Mouse (Mus musculus) neural tube, embryonic 13.5 days (tissue): Measurements from ENCODE around the gene Bcl2l1. TPM values are rescaled to one million over a fixed set of nuclear protein-coding genes. Genes with fewer than 3 reads are reported as not detected.

Experiments
- ATAC-seq: fragments of 200-750 bp; cut with Nextera tagmentation; 2 replicates; pipeline ENCODE4 v1.8.0; 2017; ENCODE audit warnings: low read depth, mild to moderate bottlenecking, moderate TSS enrichment, moderate library complexity
- H3K27ac ChIP-seq: fragments of 300-500 bp; sonication (generic); replicated peaks from 2 replicates; pipeline ENCODE4 v1.5.1; 2015; ENCODE audit warnings: moderate library complexity, mild to moderate bottlenecking, inconsistent platforms
- H3K27me3 ChIP-seq: fragments of 300-500 bp; sonication (generic); 2 replicates; pipeline ENCODE4 v1.6.1; 2015; ENCODE audit warnings: mild to moderate bottlenecking, inconsistent platforms
- H3K36me3 ChIP-seq: fragments of 300-500 bp; sonication (generic); 2 replicates; pipeline ENCODE4 v1.6.1; 2015; ENCODE audit warnings: mild to moderate bottlenecking, inconsistent platforms
- H3K4me1 ChIP-seq: fragments of 300-500 bp; sonication (generic); replicated peaks from 2 replicates; pipeline ENCODE4 v1.6.1; 2015; ENCODE audit warnings: inconsistent platforms
- H3K4me2 ChIP-seq: fragments of 300-500 bp; sonication (generic); 2 replicates; pipeline ENCODE4 v1.6.1; 2015; ENCODE audit warnings: inconsistent platforms, mild to moderate bottlenecking, moderate library complexity
- H3K4me3 ChIP-seq: fragments of 300-500 bp; sonication (generic); 2 replicates; pipeline ENCODE4 v1.5.1; 2015; ENCODE audit warnings: mild to moderate bottlenecking, inconsistent platforms
- H3K9ac ChIP-seq: fragments of 300-500 bp; sonication (generic); 2 replicates; pipeline ENCODE4 v1.6.1; 2015; ENCODE audit warnings: moderate library complexity, mild to moderate bottlenecking, inconsistent platforms
- H3K9me3 ChIP-seq: fragments of 300-500 bp; sonication (generic); 2 replicates; pipeline ENCODE4 v1.6.1; 2016; ENCODE audit warnings: inconsistent platforms
- WGBS: fragments of 180-500 bp; shearing (Covaris S2); methylation state at CpG from one replicate; pipeline ENCODE4 v1.1.7; 2015; 5-methylcytosine and 5-hydroxymethylcytosine counted together
- polyA plus RNA-seq: library from polyadenylated mRNA; unstranded; fragments of >200 nt; fragmentation: Nextera tagmentation; extraction: Ambion mirVana; gene quantifications from 2 replicates; pipeline ENCODE4 v1.2.1, GENCODE M21; 2015

The Bcl2l1 gene
- polyA plus RNA-seq, 1 experiment from 2014 or later = 153 TPM

GRCm38 (mm10) chr2:152810158-152810941 is 21.2 kb downstream of the Bcl2l1 start:
- no peaks in the 10 kb centered on the region for H3K36me3 ChIP-seq
- no peaks in the 10 kb centered on the region for H3K9me3 ChIP-seq
- H3K27me3 ChIP-seq = no peaks in the 10 kb centered on the region
- H3K9ac ChIP-seq = no peak overlapping the region
- WGBS = 83% methylated on average over 5 of the region's 5 CpGs
- H3K4me1 ChIP-seq = peaks cover 44% of the 10 kb centered on the region
- H3K27ac ChIP-seq = no peak overlapping the region
- no peak for ATAC-seq
- H3K4me2 ChIP-seq = no peak overlapping the region
- H3K4me3 ChIP-seq = no peak overlapping the region

DNA sequence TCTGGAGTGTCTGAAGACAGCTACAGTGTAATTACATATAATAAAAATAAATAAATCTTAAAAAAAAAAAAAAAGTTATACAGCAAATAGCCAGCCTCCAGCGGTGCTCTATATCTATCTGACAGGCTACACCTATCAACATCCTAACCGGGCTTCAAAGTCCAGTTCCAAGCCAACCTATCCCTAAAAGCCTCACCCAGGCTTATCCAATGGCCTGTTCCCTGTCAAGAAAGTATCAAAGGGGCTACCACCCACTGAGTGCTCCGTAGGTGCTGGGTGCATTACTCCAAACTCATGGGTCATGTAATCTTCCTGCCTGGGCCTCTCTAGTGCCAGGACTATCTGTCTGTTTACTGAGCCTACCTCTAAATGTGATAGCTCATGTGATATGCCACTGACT is 23.4 kb downstream of the Bcl2l1 start:
- ATAC-seq = no peak
- Histone ChIP-seq H3K27ac (no peak overlapping the region), H3K4me1 (peaks cover 54% of the 10 kb centered on the region), H3K9me3 (no peaks in the 10 kb centered on the region), H3K9ac (no peak overlapping the region), H3K4me2 (no peak overlapping the region), H3K36me3 (no peaks in the 10 kb centered on the region), H3K27me3 (no peaks in the 10 kb centered on the region), H3K4me3 (no peak overlapping the region)
- WGBS = 93% methylated on average over 3 of the region's 3 CpGs

- no peak overlapping the region for H3K4me2 ChIP-seq
- H3K4me1 ChIP-seq = peaks cover 43% of the 10 kb centered on the region
- 0 out of 2 replicates have a peak overlapping the region, but pooled peaks have one; percentile 12 for H3K9ac ChIP-seq
- H3K9me3 ChIP-seq = no peaks in the 10 kb centered on the region
- no peak overlapping the region for H3K27ac ChIP-seq
- H3K27me3 ChIP-seq = no peaks in the 10 kb centered on the region
- no peak for ATAC-seq
- H3K36me3 ChIP-seq = no peaks in the 10 kb centered on the region
- WGBS = 88% methylated on average over 2 of the region's 2 CpGs
- H3K4me3 ChIP-seq = no peak overlapping the region
These were observed 25.5 kb downstream of the Bcl2l1 start for GRCm38 (mm10) chr2:152806037-152806436.

DNA sequence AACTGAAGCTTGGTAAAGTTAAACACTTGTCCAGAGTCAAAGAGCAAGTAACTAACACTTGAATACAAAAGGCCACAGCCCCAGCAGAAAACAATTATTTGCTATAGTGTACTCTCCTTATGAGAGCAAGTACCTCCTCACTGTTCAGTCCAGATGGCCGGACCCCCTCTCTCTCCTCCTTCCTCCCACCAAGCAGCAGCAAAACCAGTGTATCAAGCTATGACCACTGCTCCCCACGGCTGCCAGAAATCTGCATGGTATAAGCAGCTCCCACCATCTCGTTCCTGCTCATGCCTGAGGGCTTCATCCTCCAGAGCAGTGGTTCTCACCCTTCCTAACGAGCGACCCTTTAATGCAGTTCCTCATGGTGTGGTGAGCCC is 26.4 kb downstream of the Bcl2l1 start:
- Histone ChIP-seq H3K9ac (no peak overlapping the region), H3K9me3 (no peaks in the 10 kb centered on the region), H3K4me2 (no peak overlapping the region), H3K4me3 (no peak overlapping the region), H3K27me3 (no peaks in the 10 kb centered on the region), H3K36me3 (no peaks in the 10 kb centered on the region), H3K4me1 (peaks cover 38% of the 10 kb centered on the region), H3K27ac (peak overlapping the region; percentile 46; the same call in 1 of the 2 replicates)
- ATAC-seq = no peak
- 46% methylated on average over 5 of the region's 5 CpGs for WGBS

DNA sequence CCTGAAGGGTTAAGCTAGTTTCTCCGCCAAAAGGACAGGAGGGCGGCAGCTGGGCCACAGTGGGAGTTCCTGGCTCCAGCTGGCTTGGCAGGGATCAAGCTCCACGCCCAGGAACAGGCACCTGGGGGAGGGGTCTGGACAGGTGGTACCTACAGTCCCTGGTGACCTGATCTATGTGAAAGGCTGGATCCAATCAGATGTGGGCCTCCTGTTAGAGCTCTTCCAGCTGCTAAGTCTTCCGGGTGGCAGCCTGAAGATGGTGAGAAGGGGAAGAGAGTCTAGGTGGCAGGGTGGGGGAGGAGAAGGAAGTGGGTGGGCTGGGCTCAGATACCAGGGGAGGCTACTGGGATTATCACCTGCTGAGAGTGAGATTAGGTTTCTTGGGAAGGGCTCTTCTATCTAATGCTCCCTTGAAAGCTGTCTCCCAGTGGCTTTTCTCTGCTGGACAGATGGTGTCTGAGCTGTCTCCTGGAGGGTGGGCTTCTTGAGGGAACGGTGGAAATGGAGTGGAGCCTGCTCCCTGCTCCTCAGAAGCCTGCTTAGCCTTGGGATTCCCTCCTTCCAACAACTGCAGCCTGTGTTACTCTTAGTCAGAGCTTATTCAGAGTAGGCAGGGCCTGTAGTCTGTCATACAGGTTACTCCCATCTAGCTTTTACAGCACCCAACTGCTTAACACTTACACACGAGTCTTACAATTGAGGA is 27.0 kb downstream of the Bcl2l1 start:
- WGBS = 9% methylated on average over 6 of the region's 6 CpGs
- Histone ChIP-seq H3K9me3 (no peaks in the 10 kb centered on the region), H3K4me1 (peaks cover 38% of the 10 kb centered on the region), H3K9ac (0 out of 2 replicates have a peak overlapping the region, but pooled peaks have one; percentile 17), H3K27ac (peak overlapping the region; percentile 46), H3K36me3 (no peaks in the 10 kb centered on the region), H3K4me3 (no peak overlapping the region), H3K4me2 (no peak overlapping the region), H3K27me3 (no peaks in the 10 kb centered on the region)
- ATAC-seq = 0 out of 2 replicates have a peak, but pooled peaks have one; percentile 58

DNA sequence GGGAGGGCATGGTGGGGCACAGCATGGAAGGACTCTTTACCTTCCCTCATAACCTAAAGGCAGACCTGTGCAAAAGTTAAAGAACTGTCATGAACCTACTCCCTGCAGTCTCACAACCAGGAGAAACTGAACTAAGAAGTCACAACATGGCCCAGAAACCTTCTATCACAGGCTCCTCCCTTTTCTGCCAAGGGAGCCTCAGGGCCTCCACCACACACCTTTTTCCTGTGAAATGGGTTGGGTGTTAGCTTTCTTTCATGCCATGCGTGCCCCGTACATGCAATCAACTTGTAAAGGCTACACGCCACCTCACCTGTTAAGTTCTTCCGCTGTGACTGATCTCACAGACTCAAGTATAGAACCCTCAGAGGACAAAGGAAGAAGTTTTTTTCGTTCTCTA is 28.4 kb downstream of the Bcl2l1 start:
- no peak overlapping the region for H3K9ac ChIP-seq
- H3K27ac ChIP-seq = no peak overlapping the region
- ATAC-seq = no peak
- WGBS = 54% methylated on average over 5 of the region's 5 CpGs
- no peak overlapping the region for H3K4me3 ChIP-seq
- H3K27me3 ChIP-seq = no peaks in the 10 kb centered on the region
- H3K36me3 ChIP-seq = no peaks in the 10 kb centered on the region
- H3K9me3 ChIP-seq = no peaks in the 10 kb centered on the region
- no peak overlapping the region for H3K4me2 ChIP-seq
- H3K4me1 ChIP-seq = peaks cover 38% of the 10 kb centered on the region

DNA sequence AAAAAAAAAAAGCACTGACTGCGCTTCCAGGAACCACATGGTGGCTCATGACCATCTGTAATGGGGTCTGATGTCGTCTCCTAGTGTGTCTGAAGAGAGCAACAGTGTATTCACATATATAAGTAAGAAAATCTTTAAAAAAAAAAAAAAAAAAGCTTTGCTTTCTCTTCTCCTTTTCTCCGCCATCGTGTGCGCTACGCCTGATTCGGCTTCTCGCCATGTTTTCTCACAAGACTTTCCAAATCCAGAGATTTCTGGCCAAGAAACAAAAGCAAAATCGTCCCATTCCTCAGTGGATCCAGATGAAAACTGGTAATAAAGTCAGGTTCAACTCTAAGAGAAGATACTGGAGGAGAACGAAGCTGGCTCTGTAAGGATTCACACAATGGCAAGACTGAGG is 29.2 kb downstream of the Bcl2l1 start:
- Histone ChIP-seq H3K36me3 (no peaks in the 10 kb centered on the region), H3K4me2 (no peak overlapping the region), H3K27me3 (no peaks in the 10 kb centered on the region), H3K9me3 (no peaks in the 10 kb centered on the region), H3K27ac (no peak overlapping the region), H3K4me1 (peaks cover 38% of the 10 kb centered on the region), H3K4me3 (no peak overlapping the region), H3K9ac (no peak overlapping the region)
- ATAC-seq = no peak
- WGBS = 90% methylated on average over 10 of the region's 10 CpGs

DNA sequence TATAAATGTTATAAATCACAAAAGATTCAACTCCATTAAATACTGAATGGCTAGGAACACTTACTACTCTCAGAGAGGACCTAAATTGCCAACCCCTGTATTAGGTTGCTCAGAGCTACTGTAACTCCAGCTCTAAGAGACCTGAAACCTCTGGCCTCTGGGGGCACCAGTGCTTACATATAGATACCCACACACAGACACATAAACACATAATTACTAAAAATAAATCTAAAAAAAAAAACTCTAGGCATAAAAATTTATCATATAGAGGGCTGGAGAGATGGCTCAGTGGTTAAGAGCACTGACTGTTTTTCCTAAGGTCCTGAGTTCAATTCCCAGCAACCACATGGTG is 30.8 kb downstream of the Bcl2l1 start:
- no peak overlapping the region for H3K9ac ChIP-seq
- H3K27me3 ChIP-seq = no peaks in the 10 kb centered on the region
- H3K4me2 ChIP-seq = no peak overlapping the region
- no peak overlapping the region for H3K4me3 ChIP-seq
- peaks cover 27% of the 10 kb centered on the region for H3K4me1 ChIP-seq
- H3K9me3 ChIP-seq = no peaks in the 10 kb centered on the region
- no peak overlapping the region for H3K27ac ChIP-seq
- no peak for ATAC-seq
- no peaks in the 10 kb centered on the region for H3K36me3 ChIP-seq

GRCm38 (mm10) chr2:152799954-152800761 is 31.4 kb downstream of the Bcl2l1 start:
- no peak overlapping the region for H3K4me2 ChIP-seq

GRCm38 (mm10) chr2:152797589-152797988 is 33.9 kb downstream of the Bcl2l1 start:
- Histone ChIP-seq H3K9me3 (no peaks in the 10 kb centered on the region), H3K27ac (no peak overlapping the region), H3K36me3 (no peaks in the 10 kb centered on the region), H3K4me3 (no peak overlapping the region), H3K4me2 (no peak overlapping the region), H3K27me3 (no peaks in the 10 kb centered on the region), H3K9ac (no peak overlapping the region), H3K4me1 (peaks cover 9% of the 10 kb centered on the region)
- WGBS = 89% methylated on average over 1 of the region's 1 CpGs
- no peak for ATAC-seq

More at GRCm38 (mm10) chr2:152799954-152800761, 31.4 kb downstream of the Bcl2l1 start:
- no peaks in the 10 kb centered on the region for H3K27me3 ChIP-seq
- H3K4me1 ChIP-seq = peaks cover 21% of the 10 kb centered on the region
- H3K9me3 ChIP-seq = no peaks in the 10 kb centered on the region
- WGBS = 73% methylated on average over 7 of the region's 7 CpGs
- ATAC-seq = no peak
- no peaks in the 10 kb centered on the region for H3K36me3 ChIP-seq
- H3K9ac ChIP-seq = no peak overlapping the region
- H3K27ac ChIP-seq = no peak overlapping the region
- no peak overlapping the region for H3K4me3 ChIP-seq

DNA sequence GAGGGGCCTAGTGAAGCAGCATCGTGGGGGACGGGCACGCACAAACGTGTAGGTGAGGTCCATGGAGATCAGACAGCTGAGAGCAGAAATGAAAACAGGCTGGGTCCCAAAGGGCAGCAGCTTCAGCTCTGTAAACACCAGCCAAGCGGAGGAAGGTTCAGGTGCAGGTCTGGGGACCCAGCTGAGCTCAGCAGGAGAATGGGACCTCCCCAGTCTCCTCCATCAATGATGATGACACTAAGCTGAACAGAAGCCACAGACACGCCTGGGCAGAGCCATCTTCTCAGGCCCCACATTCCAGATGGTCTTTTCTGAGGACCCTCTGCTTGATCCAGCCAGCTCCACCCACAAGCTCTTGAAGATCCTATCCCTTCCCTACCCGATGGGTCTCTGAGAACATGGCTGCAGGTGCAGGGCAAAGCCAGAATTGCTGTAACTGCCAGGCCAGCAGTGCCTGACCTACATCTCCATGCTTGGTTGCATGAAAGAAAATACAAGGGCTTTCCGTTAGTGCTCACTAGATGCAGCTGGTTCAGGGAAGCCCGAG is 37.2 kb downstream of the Bcl2l1 start:
- Histone ChIP-seq H3K9me3 (no peaks in the 10 kb centered on the region), H3K36me3 (0 out of 2 replicates have a peak, but pooled peaks cover 6% of the 10 kb centered on the region), H3K9ac (no peak overlapping the region), H3K4me3 (no peak overlapping the region), H3K4me2 (no peak overlapping the region), H3K4me1 (peaks cover 27% of the 10 kb centered on the region), H3K27me3 (no peaks in the 10 kb centered on the region), H3K27ac (0 out of 2 replicates have a peak overlapping the region, but pooled peaks have one; percentile 4)
- ATAC-seq = no peak
- WGBS = 71% methylated on average over 9 of the region's 9 CpGs

GRCm38 (mm10) chr2:152793381-152793780 is 38.1 kb downstream of the Bcl2l1 start:
- ATAC-seq = no peak
- peaks cover 34% of the 10 kb centered on the region for H3K4me1 ChIP-seq
- H3K4me3 ChIP-seq = no peak overlapping the region
- H3K9ac ChIP-seq = no peak overlapping the region
- H3K27ac ChIP-seq = no peak overlapping the region
- H3K27me3 ChIP-seq = no peaks in the 10 kb centered on the region
- H3K36me3 ChIP-seq = 0 out of 2 replicates have a peak, but pooled peaks cover 6% of the 10 kb centered on the region
- H3K4me2 ChIP-seq = no peak overlapping the region
- WGBS = 86% methylated on average over 5 of the region's 5 CpGs
- H3K9me3 ChIP-seq = no peaks in the 10 kb centered on the region
